Mouse (Mus musculus): ENCODE measurements around the gene Olfr1447. TPM values are rescaled to one million over a fixed set of nuclear protein-coding genes. Genes with fewer than 3 reads are reported as not detected.

The Olfr1447 gene
- polyA plus RNA-seq (2012; ENCODE audit: insufficient read depth, low replicate concordance) = not detected in 2 replicates

DNA sequence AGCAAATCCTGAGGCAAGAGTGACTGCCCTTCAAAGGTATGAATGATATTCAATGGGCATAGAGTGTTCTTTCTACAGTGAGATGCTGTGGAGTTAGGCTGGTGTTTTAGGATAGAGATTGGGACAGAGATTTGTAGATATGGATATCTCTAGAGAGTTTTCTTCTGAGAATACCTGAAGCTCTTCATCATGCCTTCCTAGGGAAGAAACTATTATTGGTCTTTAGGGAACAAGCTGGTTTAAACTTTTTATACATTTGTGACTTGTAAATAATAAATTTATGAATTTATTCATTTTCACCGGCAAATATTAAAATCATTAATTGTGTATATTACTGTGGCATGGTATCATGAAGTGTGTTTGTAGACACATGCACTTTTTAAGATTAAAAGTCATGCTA is at the start of gene Olfr1447:
Gene Olfr1447 (minus strand): TSS at position 101 of the 400 bp plus-strand sequence.
- TF ChIP-seq FLI1 (IDR thresholded peaks at IDR 0.05; ENCODE audit: low read length) (no peak), GATA1 (IDR thresholded peaks at IDR 0.05; ENCODE audit: borderline replicate concordance, low read length) (no peak)
- no peak within 1 kb of the TSS for H3K4me3 ChIP-seq (replicated peaks)
- H3K4me1 ChIP-seq = peaks cover 4% of the 10 kb centered on the region; the same call in 1 of the 2 replicates
- peaks cover 5% of the 10 kb centered on the region for H3K9me3 ChIP-seq
- H3K36me3 ChIP-seq (replicated peaks; ENCODE audit: low read length) = no peaks in the 10 kb centered on the region
- no peaks in the 10 kb centered on the region for H3K27me3 ChIP-seq (replicated peaks)

DNA sequence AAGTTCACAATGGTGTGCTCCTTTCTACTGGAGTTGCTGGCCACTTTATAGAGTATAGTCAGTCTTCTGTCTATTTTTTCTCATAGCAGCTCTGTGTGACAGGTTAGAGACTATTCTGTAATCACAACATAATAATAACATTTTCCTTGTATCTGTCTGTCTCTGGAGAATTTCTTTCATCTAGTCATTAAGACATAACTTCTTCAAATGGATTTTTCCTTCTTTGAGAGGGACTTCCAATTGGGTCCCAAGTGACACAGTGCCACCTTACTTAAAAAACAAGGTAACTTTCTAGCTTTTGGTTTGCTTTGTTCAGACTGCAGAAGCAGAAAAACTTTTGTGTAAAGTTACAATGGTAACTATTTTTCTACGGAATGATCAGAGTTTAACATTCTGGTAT is 46.4 kb upstream of the Olfr1447 start, which contains the start of gene Olfr1450:
Gene Olfr1450 (plus strand): TSS at position 301 of the 400 bp plus-strand sequence.
- Histone ChIP-seq H3K36me3 (replicated peaks; ENCODE audit: low read length) (no peaks in the 10 kb centered on the region), H3K4me3 (replicated peaks) (no peak within 1 kb of the TSS), H3K27me3 (replicated peaks) (no peaks in the 10 kb centered on the region), H3K4me1 (no peaks in the 10 kb centered on the region), H3K9me3 (0 out of 2 replicates have a peak, but pooled peaks cover 3% of the 10 kb centered on the region)
- TF ChIP-seq GATA1 (IDR thresholded peaks at IDR 0.05; ENCODE audit: borderline replicate concordance, low read length) = no peak
- no peak for TF ChIP-seq FLI1 (IDR thresholded peaks at IDR 0.05; ENCODE audit: low read length)

DNA sequence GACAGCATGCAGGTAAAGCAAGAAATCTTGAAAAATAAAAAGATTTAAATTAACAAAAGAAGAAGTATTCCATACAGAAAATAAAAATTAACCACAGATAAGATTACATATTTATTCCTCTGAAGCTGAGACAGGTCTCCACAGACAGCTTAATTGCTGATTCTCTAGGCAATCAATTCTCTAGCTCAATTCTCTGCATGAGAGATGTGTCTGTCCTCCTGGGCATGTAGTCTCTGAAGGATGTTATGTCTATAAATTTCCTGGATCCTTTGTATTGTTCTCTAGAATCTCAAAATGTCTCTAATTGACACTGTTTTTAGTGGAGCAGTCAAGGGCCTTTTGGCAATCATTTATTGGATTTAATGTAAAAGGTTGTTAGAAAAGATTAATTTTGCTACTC is 27.0 kb upstream of the Olfr1447 start, which contains the start of gene Olfr1449:
Gene Olfr1449 (plus strand): TSS at position 301 of the 400 bp plus-strand sequence.
- no peaks in the 10 kb centered on the region for H3K36me3 ChIP-seq (replicated peaks; ENCODE audit: low read length)
- no peak within 1 kb of the TSS for H3K4me3 ChIP-seq (replicated peaks)
- peaks cover 12% of the 10 kb centered on the region; the same call in 1 of the 2 replicates for H3K4me1 ChIP-seq
- H3K9me3 ChIP-seq = no peaks in the 10 kb centered on the region
- TF ChIP-seq FLI1 (IDR thresholded peaks at IDR 0.05; ENCODE audit: low read length) (no peak), GATA1 (IDR thresholded peaks at IDR 0.05; ENCODE audit: borderline replicate concordance, low read length) (no peak)
- no peaks in the 10 kb centered on the region for H3K27me3 ChIP-seq (replicated peaks)

DNA sequence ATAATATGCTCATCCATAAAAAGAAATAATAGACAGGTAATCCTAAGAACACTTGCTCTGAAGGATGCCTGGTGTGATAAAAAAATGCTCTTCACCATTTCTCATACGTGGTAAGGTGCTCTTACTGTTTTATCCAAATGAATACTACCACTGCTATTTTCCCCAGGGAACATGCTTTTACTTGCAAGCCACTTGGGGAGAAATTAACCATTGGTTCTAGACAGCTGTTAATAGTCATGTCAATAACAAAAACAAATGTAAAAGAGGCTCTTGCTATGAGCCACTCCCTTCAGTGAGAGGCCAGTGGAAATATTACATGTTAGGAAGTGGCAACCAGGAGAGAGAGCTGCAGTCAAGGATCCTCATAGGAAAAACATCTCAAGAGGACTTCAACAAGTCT is 20.8 kb upstream of the Olfr1447 start, which contains the start of gene Olfr1448:
Gene Olfr1448 (minus strand): TSS at position 101 of the 400 bp plus-strand sequence.
- Histone ChIP-seq H3K4me1 (peaks cover 2% of the 10 kb centered on the region; the same call in 1 of the 2 replicates), H3K36me3 (replicated peaks; ENCODE audit: low read length) (no peaks in the 10 kb centered on the region)
- TF ChIP-seq FLI1 (IDR thresholded peaks at IDR 0.05; ENCODE audit: low read length) (no peak), GATA1 (IDR thresholded peaks at IDR 0.05; ENCODE audit: borderline replicate concordance, low read length) (no peak)

DNA sequence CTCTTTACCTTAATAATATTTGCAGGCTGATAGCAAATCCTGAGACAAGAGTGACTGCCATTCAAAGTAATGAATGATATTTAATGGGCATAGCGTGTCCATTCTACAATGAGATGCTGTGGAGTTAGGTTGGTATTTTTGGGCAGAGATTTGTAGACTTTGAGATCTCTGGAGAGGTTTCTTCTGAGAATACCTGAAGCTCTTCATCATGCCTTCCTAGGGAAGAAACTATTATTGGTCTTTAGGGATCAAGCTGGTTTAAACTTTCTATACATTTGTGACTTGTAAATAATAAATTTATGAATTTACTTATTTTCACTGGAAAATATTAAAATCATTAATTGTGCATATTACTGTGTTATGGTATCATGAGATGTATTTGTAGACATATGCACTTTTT is 10.1 kb downstream of the Olfr1447 start, which contains the start of gene Olfr1446:
Gene Olfr1446 (minus strand): TSS at position 101 of the 400 bp plus-strand sequence.
- Histone ChIP-seq H3K9me3 (peaks cover under 1% of the 10 kb centered on the region), H3K36me3 (replicated peaks; ENCODE audit: low read length) (no peaks in the 10 kb centered on the region), H3K27me3 (replicated peaks) (no peaks in the 10 kb centered on the region)

More for the DNA sequence above, 20.8 kb upstream of the Olfr1447 start, which contains the start of gene Olfr1448:
- Histone ChIP-seq H3K9me3 (no peaks in the 10 kb centered on the region), H3K4me3 (replicated peaks) (no peak within 1 kb of the TSS), H3K27me3 (replicated peaks) (no peaks in the 10 kb centered on the region)

DNA sequence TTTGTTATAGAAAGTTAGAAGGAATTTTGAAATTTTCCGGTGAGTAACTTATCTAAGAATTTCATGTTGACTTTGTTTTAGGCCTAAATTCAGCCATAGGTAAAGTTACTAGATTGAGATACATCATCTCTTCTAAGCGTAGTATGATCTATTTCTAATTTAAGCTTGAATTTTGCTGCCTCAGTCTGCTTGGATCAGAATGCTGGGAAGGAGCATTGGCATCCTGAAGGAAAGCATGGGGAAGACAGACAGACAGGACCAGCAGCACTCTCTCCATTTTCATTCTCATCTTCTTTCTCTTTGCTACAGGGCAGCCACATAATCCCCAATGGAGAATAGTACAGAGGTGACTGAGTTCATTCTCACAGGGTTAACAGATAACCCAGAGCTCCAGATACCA is 20.0 kb downstream of the Olfr1447 start, which contains the start of gene Olfr1445:
Gene Olfr1445 (plus strand): TSS at position 301 of the 400 bp plus-strand sequence.
- Histone ChIP-seq H3K4me3 (replicated peaks) (no peak within 1 kb of the TSS), H3K4me1 (no peaks in the 10 kb centered on the region; the same call in 1 of the 2 replicates), H3K27me3 (replicated peaks) (no peaks in the 10 kb centered on the region), H3K9me3 (no peaks in the 10 kb centered on the region), H3K36me3 (replicated peaks; ENCODE audit: low read length) (no peaks in the 10 kb centered on the region)
- no peak for TF ChIP-seq FLI1 (IDR thresholded peaks at IDR 0.05; ENCODE audit: low read length)

More for the DNA sequence above, 10.1 kb downstream of the Olfr1447 start, which contains the start of gene Olfr1446:
- H3K4me3 ChIP-seq (replicated peaks) = no peak within 1 kb of the TSS
- TF ChIP-seq GATA1 (IDR thresholded peaks at IDR 0.05; ENCODE audit: borderline replicate concordance, low read length) (no peak), FLI1 (IDR thresholded peaks at IDR 0.05; ENCODE audit: low read length) (no peak)
- H3K4me1 ChIP-seq = peaks cover 7% of the 10 kb centered on the region

DNA sequence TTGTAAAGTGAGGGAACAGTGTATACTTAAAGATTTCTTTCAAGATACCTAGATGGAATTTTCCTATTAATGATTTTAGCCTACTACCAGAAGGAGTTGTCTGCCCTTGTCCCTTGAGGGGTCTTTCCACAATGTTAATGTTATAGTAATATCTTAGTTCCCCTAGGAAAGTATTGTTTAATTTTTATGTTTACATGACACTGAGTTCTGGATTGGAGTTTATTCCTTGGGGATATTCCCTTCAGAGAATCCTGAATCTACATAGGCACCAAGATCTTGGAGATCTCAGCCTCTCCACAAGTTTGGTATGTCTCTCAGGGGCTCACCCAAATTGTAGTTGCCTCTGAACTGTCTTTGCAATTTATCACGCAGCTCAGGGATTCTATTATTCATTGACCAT is 46.6 kb downstream of the Olfr1447 start, which contains the start of gene Olfr1444:
Gene Olfr1444 (plus strand): TSS at position 301 of the 400 bp plus-strand sequence.
- no peak within 1 kb of the TSS for H3K4me3 ChIP-seq (replicated peaks)
- no peaks in the 10 kb centered on the region for H3K36me3 ChIP-seq (replicated peaks; ENCODE audit: low read length)
- no peaks in the 10 kb centered on the region for H3K4me1 ChIP-seq
- H3K9me3 ChIP-seq = no peaks in the 10 kb centered on the region
- peaks cover 7% of the 10 kb centered on the region for H3K27me3 ChIP-seq (replicated peaks)
- no peak for TF ChIP-seq GATA1 (IDR thresholded peaks at IDR 0.05; ENCODE audit: borderline replicate concordance, low read length)
- TF ChIP-seq FLI1 (IDR thresholded peaks at IDR 0.05; ENCODE audit: low read length) = no peak

Other genes with a start within 250 kb of the Olfr1447 start
- not detected in 2 replicates for gene Olfr1442, start 233.3 kb downstream of the Olfr1447 start, polyA plus RNA-seq (2012; ENCODE audit: insufficient read depth, low replicate concordance)
- gene Olfr1443, start 225.6 kb downstream of the Olfr1447 start, polyA plus RNA-seq (2012; ENCODE audit: insufficient read depth, low replicate concordance) = not detected in 2 replicates
- not detected in 2 replicates for gene Keg1, start 208.0 kb downstream of the Olfr1447 start, polyA plus RNA-seq (2012; ENCODE audit: insufficient read depth, low replicate concordance)
- not detected in 2 replicates for gene Cntf, start 138.1 kb downstream of the Olfr1447 start, polyA plus RNA-seq (2012; ENCODE audit: insufficient read depth, low replicate concordance)
- 16.1 and 19.5 TPM in 2 replicates for gene Zfp91, start 107.6 kb downstream of the Olfr1447 start, polyA plus RNA-seq (2012; ENCODE audit: insufficient read depth, low replicate concordance)
- 0.27 TPM in 1 of 2 replicates, not detected in the other for gene Lpxn, start 107.5 kb downstream of the Olfr1447 start, polyA plus RNA-seq (2012; ENCODE audit: insufficient read depth, low replicate concordance)
- not detected in 2 replicates for gene Gm5244, start 57.1 kb downstream of the Olfr1447 start, polyA plus RNA-seq (2012; ENCODE audit: insufficient read depth, low replicate concordance)
- not detected in 2 replicates for gene Olfr1444, start 46.5 kb downstream of the Olfr1447 start, polyA plus RNA-seq (2012; ENCODE audit: insufficient read depth, low replicate concordance)
- not detected in 2 replicates for gene Olfr1445, start 19.9 kb downstream of the Olfr1447 start, polyA plus RNA-seq (2012; ENCODE audit: insufficient read depth, low replicate concordance)
- not detected in 2 replicates for gene Olfr1446, start 10.2 kb downstream of the Olfr1447 start, polyA plus RNA-seq (2012; ENCODE audit: insufficient read depth, low replicate concordance)
- not detected in 2 replicates for gene Olfr1448, start 20.7 kb upstream of the Olfr1447 start, polyA plus RNA-seq (2012; ENCODE audit: insufficient read depth, low replicate concordance)
- not detected in 2 replicates for gene Olfr1449, start 27.1 kb upstream of the Olfr1447 start, polyA plus RNA-seq (2012; ENCODE audit: insufficient read depth, low replicate concordance)
- not detected in 2 replicates for gene Olfr1450, start 46.5 kb upstream of the Olfr1447 start, polyA plus RNA-seq (2012; ENCODE audit: insufficient read depth, low replicate concordance)
- not detected in 2 replicates for gene Olfr1451, start 91.3 kb upstream of the Olfr1447 start, polyA plus RNA-seq (2012; ENCODE audit: insufficient read depth, low replicate concordance)
- not detected in 2 replicates for gene Olfr1453, start 124.6 kb upstream of the Olfr1447 start, polyA plus RNA-seq (2012; ENCODE audit: insufficient read depth, low replicate concordance)
- not detected in 2 replicates for gene Olfr1454, start 156.9 kb upstream of the Olfr1447 start, polyA plus RNA-seq (2012; ENCODE audit: insufficient read depth, low replicate concordance)
- gene Olfr1457, start 194.1 kb upstream of the Olfr1447 start, polyA plus RNA-seq (2012; ENCODE audit: insufficient read depth, low replicate concordance) = not detected in 2 replicates
- not detected in 2 replicates for gene Olfr1458, start 203.0 kb upstream of the Olfr1447 start, polyA plus RNA-seq (2012; ENCODE audit: insufficient read depth, low replicate concordance)
- gene Olfr1459, start 245.8 kb upstream of the Olfr1447 start, polyA plus RNA-seq (2012; ENCODE audit: insufficient read depth, low replicate concordance) = 0.06 TPM in 1 of 2 replicates, not detected in the other